Mouse (Mus musculus): ENCODE measurements around the gene 4930402H24Rik. TPM values are rescaled to one million over a fixed set of nuclear protein-coding genes. Genes with fewer than 3 reads are reported as not detected.
"Not testable (repeated sequence)": the region's sequence is repeated elsewhere in the genome, so short reads cannot be mapped to it uniquely, and the experiment has no call there.

Gene 4930402H24Rik
- polyA plus RNA-seq, 1 experiment from 2014 or later: 44.6 TPM

DNA sequence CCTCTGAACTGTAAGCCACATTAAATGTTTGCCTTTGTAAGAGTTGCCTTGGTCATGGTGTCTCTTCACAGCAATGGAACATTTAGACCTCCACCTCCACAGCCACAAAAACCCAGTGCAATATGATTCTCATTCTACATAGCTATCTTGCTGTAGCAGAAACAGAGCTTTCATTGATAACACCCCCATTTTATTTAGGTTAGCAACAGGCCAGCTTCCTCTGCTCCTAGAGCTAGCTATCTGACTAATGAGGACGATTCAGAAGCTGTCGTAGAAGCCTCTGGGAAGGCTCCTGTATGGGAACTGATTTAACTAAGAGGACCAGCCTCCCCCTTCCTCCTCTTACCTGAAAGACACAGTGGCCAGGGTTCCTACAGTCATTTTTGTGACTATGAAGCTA, 74.2 kb downstream of the 4930402H24Rik start:
- Histone ChIP-seq H3K9ac (no peak overlapping the region), H3K4me3 (no peak overlapping the region), H3K27ac (no peak overlapping the region), H3K9me3 (no peaks in the 10 kb centered on the region), H3K27me3 (no peaks in the 10 kb centered on the region), H3K4me1 (no peaks in the 10 kb centered on the region), H3K4me2 (replicated peaks) (no peak overlapping the region), H3K36me3 (peaks cover 1% of the 10 kb centered on the region; the same call in 1 of the 2 replicates)
- WGBS: 62% methylated on average over 2 of the region's 2 CpGs
- ATAC-seq (ENCODE audit: insufficient number of reproducible peaks, insufficient read depth, low FRiP score, low TSS enrichment): no peak

DNA sequence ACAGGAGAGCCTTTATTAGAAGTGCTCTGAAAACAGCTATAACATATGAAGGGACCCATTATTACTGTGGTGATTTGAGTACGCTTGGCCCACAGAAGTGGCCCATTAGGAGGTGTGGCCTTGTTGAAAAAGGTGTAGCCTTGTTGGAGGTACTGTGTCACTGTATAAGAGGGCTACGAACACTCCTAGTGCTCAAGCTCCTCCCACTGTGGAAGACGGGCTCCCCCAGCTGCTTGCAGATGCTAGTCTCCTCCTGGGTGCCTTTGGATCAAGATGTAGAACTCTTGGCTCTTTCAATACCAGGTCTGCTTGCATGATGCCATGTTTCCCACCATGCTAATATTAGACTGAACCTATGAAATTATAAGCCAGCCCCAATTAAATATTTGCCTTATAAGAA, 76.0 kb downstream of the 4930402H24Rik start:
- H3K4me2 ChIP-seq (replicated peaks): no peak overlapping the region
- H3K36me3 ChIP-seq: peaks cover 3% of the 10 kb centered on the region; the same call in 1 of the 2 replicates
- 86% methylated on average over 3 of the region's 3 CpGs for WGBS
- no peaks in the 10 kb centered on the region for H3K9me3 ChIP-seq
- H3K27ac ChIP-seq: no peak overlapping the region
- no peaks in the 10 kb centered on the region for H3K27me3 ChIP-seq
- no peak for ATAC-seq (ENCODE audit: insufficient number of reproducible peaks, insufficient read depth, low FRiP score, low TSS enrichment)
- no peak overlapping the region for H3K9ac ChIP-seq
- no peak overlapping the region for H3K4me3 ChIP-seq
- no peaks in the 10 kb centered on the region for H3K4me1 ChIP-seq

DNA sequence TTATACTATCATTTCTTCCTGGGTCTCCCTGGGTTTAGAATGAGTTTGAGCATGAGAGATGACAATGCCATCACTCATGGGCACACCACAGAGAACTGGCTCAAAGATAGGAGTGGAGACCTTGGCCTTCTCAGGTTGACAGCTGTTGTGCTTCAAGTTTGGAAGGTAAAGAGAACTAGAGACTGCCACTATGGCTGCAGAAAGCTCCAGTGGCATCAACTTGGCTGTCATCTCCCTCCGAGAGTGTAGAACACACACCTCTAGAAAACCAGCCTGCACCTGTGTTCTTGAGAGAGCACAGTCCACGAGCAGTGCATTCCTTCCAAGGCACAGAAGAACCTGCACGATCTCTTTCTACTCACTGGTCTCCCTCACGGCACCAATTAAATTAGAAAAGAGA, 76.7 kb downstream of the 4930402H24Rik start:
- 82% methylated on average over 4 of the region's 4 CpGs for WGBS
- no peaks in the 10 kb centered on the region for H3K9me3 ChIP-seq
- no peak overlapping the region for H3K9ac ChIP-seq
- no peaks in the 10 kb centered on the region for H3K4me1 ChIP-seq
- ATAC-seq (ENCODE audit: insufficient number of reproducible peaks, insufficient read depth, low FRiP score, low TSS enrichment): no peak
- peaks cover 5% of the 10 kb centered on the region; the same call in 1 of the 2 replicates for H3K36me3 ChIP-seq
- no peaks in the 10 kb centered on the region for H3K27me3 ChIP-seq
- no peak overlapping the region for H3K4me3 ChIP-seq
- no peak overlapping the region for H3K27ac ChIP-seq
- H3K4me2 ChIP-seq (replicated peaks): no peak overlapping the region

DNA sequence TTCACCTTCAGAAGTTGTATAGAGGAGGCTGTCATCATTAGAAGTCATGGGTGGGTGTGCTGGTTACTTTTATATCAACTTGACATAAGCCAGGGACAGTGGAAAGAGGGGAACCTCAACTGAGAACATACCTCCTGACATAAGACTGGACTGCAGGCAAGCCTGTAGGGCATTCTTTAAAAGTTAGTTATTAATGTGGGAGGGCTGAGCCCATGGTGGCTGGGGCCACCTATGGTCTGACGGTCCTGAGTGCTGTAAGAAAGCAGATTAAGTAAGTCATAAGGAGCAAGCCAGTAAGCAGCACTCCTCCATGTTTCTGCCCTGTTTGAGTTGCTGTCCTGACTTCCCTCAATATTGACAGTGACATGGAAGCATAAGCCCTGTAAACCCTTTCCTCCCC, 77.5 kb downstream of the 4930402H24Rik start:
- H3K36me3 ChIP-seq: peaks cover 7% of the 10 kb centered on the region; the same call in 1 of the 2 replicates
- no peak overlapping the region for H3K4me2 ChIP-seq (replicated peaks)
- no peaks in the 10 kb centered on the region for H3K9me3 ChIP-seq
- no peak overlapping the region for H3K4me3 ChIP-seq
- H3K27me3 ChIP-seq: no peaks in the 10 kb centered on the region
- no peaks in the 10 kb centered on the region for H3K4me1 ChIP-seq
- H3K9ac ChIP-seq: no peak overlapping the region
- no peak overlapping the region for H3K27ac ChIP-seq
- ATAC-seq (ENCODE audit: insufficient number of reproducible peaks, insufficient read depth, low FRiP score, low TSS enrichment): no peak
- 80% methylated on average over 1 of the region's 1 CpGs for WGBS

- not testable (repeated sequence) for H3K9me3 ChIP-seq; H3K4me1 ChIP-seq; ATAC-seq (ENCODE audit: insufficient number of reproducible peaks, insufficient read depth, low FRiP score, low TSS enrichment); H3K27me3 ChIP-seq; H3K9ac ChIP-seq; H3K4me3 ChIP-seq; H3K36me3 ChIP-seq; H3K4me2 ChIP-seq (replicated peaks); H3K27ac ChIP-seq
- 89% methylated on average over 3 of the region's 3 CpGs for WGBS
Observed at GRCm38 (mm10) chr2:130828066-130828465, 78.1 kb downstream of the 4930402H24Rik start.

- 78% methylated on average over 2 of the region's 2 CpGs for WGBS
- H3K27me3 ChIP-seq: no peaks in the 10 kb centered on the region
- no peak overlapping the region for H3K4me2 ChIP-seq (replicated peaks)
- H3K4me1 ChIP-seq: no peaks in the 10 kb centered on the region
- ATAC-seq (ENCODE audit: insufficient number of reproducible peaks, insufficient read depth, low FRiP score, low TSS enrichment): no peak
- no peak overlapping the region for H3K4me3 ChIP-seq
- no peak overlapping the region for H3K9ac ChIP-seq
- H3K36me3 ChIP-seq: peaks cover 7% of the 10 kb centered on the region; the same call in 1 of the 2 replicates
- H3K9me3 ChIP-seq: no peaks in the 10 kb centered on the region
- H3K27ac ChIP-seq: no peak overlapping the region
Observed at GRCm38 (mm10) chr2:130827410-130827809, 78.8 kb downstream of the 4930402H24Rik start.

DNA sequence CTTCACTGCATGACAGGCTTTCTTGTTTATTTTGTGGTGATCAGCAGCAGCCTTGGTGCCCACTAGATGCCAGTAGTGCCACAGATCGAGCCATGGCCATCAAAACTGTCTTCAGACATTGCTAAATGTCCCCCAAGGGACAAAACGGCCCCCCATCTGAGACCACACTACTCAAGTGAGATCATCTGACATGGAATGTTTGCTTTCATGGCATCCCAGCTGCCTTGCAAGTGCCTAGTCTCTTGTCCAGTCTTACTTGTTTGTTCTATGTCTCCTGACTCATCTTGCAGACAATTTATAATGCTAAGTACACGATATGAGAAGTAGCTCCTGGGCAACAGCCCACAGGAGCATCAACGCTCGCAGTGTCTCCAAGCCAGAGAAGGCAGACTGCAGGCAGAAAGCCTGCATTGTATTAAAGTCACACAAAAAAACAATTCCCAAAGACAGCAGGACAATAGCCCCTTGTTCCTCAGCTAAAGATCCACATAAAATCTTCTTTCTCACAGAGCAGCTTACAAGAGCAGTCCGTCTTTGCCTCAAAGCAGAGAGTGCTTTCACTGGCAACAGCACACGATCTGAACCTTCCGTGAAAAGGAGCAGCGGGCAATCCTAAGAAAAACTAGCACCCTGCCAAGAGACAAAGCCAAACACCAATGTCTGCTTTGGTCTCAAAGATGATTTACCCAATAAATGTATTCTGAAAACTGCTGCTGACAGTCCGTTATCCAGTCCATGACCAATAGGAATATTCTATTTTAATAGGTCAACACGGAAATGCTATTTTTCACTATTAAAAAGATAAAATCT, 87.2 kb downstream of the 4930402H24Rik start:
- WGBS: 42% methylated on average over 11 of the region's 11 CpGs
- Histone ChIP-seq H3K27ac (peak overlapping the region; percentile 50; the same call in 1 of the 2 replicates), H3K36me3 (peaks cover 4% of the 10 kb centered on the region), H3K27me3 (no peaks in the 10 kb centered on the region), H3K9me3 (no peaks in the 10 kb centered on the region), H3K4me1 (peaks cover 13% of the 10 kb centered on the region), H3K4me3 (no peak overlapping the region), H3K4me2 (replicated peaks) (no peak overlapping the region), H3K9ac (no peak overlapping the region)
- no peak for ATAC-seq (ENCODE audit: insufficient number of reproducible peaks, insufficient read depth, low FRiP score, low TSS enrichment)

GRCm38 (mm10) chr2:130817865-130818264, 88.3 kb downstream of the 4930402H24Rik start:
- WGBS: 83% methylated on average over 1 of the region's 1 CpGs
- no peak overlapping the region for H3K9ac ChIP-seq
- H3K4me2 ChIP-seq (replicated peaks): no peak overlapping the region
- ATAC-seq (ENCODE audit: insufficient number of reproducible peaks, insufficient read depth, low FRiP score, low TSS enrichment): no peak
- no peak overlapping the region for H3K27ac ChIP-seq
- H3K36me3 ChIP-seq: peaks cover 6% of the 10 kb centered on the region
- no peaks in the 10 kb centered on the region for H3K9me3 ChIP-seq
- no peaks in the 10 kb centered on the region for H3K27me3 ChIP-seq
- H3K4me1 ChIP-seq: peaks cover 13% of the 10 kb centered on the region
- H3K4me3 ChIP-seq: no peak overlapping the region

DNA sequence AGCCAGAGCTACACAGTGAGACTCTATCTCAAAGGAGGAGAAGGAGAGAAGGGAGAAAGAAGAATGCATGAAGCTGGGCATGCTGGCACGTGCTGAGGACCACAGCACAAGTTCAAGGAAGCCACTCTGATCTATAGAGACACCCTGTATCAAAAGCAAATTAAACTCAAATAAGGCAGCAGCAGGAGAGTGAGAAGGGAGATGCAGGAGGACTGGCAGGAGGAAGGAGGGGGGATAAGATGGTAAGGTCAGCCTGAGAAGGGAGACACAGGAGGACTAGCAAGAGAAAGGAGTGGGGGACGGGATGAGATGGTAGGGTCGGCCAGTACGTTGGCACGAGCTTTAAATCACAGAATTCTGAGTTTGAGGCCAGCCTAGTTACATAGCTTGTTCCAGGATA, 90.0 kb downstream of the 4930402H24Rik start:
- Histone ChIP-seq H3K27ac (peak overlapping the region; percentile 4; the same call in 1 of the 2 replicates), H3K27me3 (no peaks in the 10 kb centered on the region), H3K36me3 (peaks cover 19% of the 10 kb centered on the region), H3K9ac (no peak overlapping the region), H3K4me2 (replicated peaks) (no peak overlapping the region), H3K4me1 (peaks cover 13% of the 10 kb centered on the region), H3K9me3 (no peaks in the 10 kb centered on the region), H3K4me3 (no peak overlapping the region)
- 86% methylated on average over 5 of the region's 5 CpGs for WGBS
- ATAC-seq (ENCODE audit: insufficient number of reproducible peaks, insufficient read depth, low FRiP score, low TSS enrichment): no peak

DNA sequence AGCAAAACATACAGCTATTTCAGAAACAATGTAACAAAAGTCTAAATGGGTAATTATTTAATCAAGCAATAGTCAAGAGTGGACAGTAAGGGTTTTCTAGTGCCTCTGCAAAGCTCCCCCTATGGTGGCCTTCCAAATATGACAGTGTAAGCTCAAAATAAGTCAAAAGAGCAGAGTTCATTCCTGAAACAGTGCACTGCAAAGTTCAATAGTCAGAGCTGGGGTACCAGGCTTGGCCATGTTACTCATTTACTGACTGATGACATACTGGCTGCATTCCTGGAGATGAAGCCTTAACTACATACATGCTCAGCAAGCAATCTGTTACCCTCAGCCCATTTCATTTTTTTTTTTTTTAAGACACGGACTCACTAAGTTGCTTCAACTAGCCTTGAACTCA, 91.7 kb downstream of the 4930402H24Rik start:
- H3K27ac ChIP-seq: no peak overlapping the region
- H3K36me3 ChIP-seq: peaks cover 32% of the 10 kb centered on the region
- H3K4me3 ChIP-seq: no peak overlapping the region
- no peaks in the 10 kb centered on the region for H3K27me3 ChIP-seq
- no peaks in the 10 kb centered on the region for H3K9me3 ChIP-seq
- 88% methylated on average over 1 of the region's 1 CpGs for WGBS
- H3K9ac ChIP-seq: no peak overlapping the region
- peaks cover 13% of the 10 kb centered on the region for H3K4me1 ChIP-seq
- ATAC-seq (ENCODE audit: insufficient number of reproducible peaks, insufficient read depth, low FRiP score, low TSS enrichment): no peak
- H3K4me2 ChIP-seq (replicated peaks): no peak overlapping the region

GRCm38 (mm10) chr2:130813729-130814128, 92.5 kb downstream of the 4930402H24Rik start:
- ATAC-seq (ENCODE audit: insufficient number of reproducible peaks, insufficient read depth, low FRiP score, low TSS enrichment): no peak

DNA sequence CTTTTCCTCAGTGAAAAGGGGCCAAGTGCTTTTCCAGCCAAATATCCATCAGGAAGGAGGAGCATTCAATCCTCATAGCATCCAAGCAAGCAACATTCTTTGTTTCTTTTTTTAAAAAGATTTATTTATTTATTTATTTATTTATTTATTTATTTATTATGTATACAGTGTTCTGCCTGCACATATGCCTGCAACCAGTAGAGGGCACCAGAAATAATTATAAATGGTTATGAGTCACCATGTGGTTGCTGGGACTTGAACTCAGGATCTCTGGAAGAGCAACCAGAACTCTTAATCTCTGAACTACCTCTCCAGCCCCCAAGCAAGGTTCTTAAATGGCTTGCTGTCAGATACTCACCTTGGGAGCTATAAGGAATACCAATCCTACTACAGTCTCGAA, 93.7 kb downstream of the 4930402H24Rik start:
- H3K9me3 ChIP-seq: no peaks in the 10 kb centered on the region
- no peak overlapping the region for H3K4me2 ChIP-seq (replicated peaks)
- no peak for ATAC-seq (ENCODE audit: insufficient number of reproducible peaks, insufficient read depth, low FRiP score, low TSS enrichment)
- no peak overlapping the region for H3K4me3 ChIP-seq
- no peaks in the 10 kb centered on the region for H3K27me3 ChIP-seq
- H3K27ac ChIP-seq: no peak overlapping the region
- no peak overlapping the region for H3K9ac ChIP-seq
- 96% methylated on average over 1 of the region's 1 CpGs for WGBS
- peaks cover 13% of the 10 kb centered on the region for H3K4me1 ChIP-seq
- peaks cover 33% of the 10 kb centered on the region for H3K36me3 ChIP-seq

More at GRCm38 (mm10) chr2:130813729-130814128, 92.5 kb downstream of the 4930402H24Rik start:
- no peak overlapping the region for H3K4me2 ChIP-seq (replicated peaks)
- H3K27ac ChIP-seq: no peak overlapping the region
- H3K4me1 ChIP-seq: peaks cover 13% of the 10 kb centered on the region
- no peak overlapping the region for H3K4me3 ChIP-seq
- no peak overlapping the region for H3K9ac ChIP-seq
- 69% methylated on average over 6 of the region's 6 CpGs for WGBS
- H3K36me3 ChIP-seq: peaks cover 33% of the 10 kb centered on the region
- H3K27me3 ChIP-seq: no peaks in the 10 kb centered on the region
- H3K9me3 ChIP-seq: no peaks in the 10 kb centered on the region
